Mouse (Mus musculus) fibroblast of lung, adult 2 months (primary cell): ENCODE measurements around the gene Tmod4.
A peak's percentile ranks its signal among the peaks of the same experiment; 100 is the strongest.

ENCODE experiments used
- DNase-seq: peaks from one replicate; pipeline ENCODE4 v3.0.0-alpha.2; 2011; ENCODE audit warnings: low read depth

Gene Tmod4

DNA sequence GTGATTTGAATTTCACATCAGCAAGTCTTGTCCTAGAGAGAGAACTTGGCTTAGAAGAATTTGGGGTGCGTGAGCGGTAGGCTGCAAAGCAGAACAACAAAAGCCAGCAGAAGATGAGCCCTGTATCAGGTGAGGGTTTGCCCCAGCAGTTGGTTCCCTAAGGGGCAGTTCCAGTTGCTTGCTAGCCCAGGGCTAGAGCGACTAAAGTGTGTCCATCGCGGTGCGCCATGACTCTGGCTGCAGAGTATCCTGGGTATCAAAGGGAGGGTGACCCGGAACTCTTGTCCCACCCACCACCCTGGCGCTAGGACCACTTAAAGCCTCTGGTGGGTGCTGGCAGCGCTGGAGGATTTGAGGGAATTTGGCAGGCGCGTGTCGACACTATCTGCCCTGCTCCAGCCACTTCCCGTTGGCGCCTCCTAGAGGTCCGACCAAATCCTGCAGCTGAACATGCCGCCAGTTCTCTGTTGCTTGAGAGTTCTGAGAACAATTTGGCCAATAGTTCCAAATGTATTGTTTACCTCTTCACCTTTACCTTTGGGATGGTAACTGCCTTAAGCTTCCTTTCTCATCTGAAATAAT, 49.8 kb downstream of the Tmod4 start:
- DNase-seq, result peak; percentile 25

DNA sequence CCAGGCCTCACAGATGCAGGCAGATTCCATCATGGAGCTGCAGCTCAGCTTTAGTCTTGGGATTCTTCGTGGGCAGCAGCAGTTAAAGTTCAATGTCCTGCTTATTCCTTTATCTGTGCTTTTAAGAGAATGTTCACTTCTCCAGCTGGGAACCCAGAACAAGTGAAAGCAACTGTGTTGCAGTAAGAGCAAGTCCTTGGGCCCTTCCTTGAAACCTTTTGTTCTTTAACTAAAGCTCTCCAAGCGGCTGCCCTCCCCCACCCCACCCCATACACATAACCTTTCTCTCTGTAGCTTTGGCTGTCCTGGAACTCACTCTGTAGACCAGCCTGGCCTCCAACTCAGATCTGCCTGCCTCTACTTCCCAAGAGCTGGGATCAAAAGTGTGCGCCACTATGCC, 52.2 kb downstream of the Tmod4 start:
- DNase-seq, result no peak

DNA sequence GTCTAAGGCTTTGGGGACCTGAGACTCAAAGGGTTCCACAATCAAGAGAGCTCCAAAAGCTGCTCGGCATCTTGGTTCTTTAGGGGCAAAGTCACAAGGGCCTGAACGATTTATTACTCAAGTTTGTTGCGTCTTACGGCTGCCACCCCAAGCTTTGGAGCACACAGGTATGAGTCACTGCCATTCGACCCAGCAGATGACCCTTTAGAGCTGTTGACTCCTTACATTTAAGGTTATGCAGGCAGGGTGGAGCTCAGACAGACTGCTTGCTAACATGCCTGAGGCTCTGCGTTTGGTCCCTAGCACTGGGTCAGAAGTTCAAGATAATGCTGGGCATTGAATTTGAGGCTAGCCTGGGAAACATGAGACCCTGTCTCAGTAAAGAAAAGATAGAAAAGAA, 53.3 kb downstream of the Tmod4 start:
- DNase-seq, result no peak
